Mouse (Mus musculus): ENCODE results near the gene Ccm2.

Ccm2 gene

DNA sequence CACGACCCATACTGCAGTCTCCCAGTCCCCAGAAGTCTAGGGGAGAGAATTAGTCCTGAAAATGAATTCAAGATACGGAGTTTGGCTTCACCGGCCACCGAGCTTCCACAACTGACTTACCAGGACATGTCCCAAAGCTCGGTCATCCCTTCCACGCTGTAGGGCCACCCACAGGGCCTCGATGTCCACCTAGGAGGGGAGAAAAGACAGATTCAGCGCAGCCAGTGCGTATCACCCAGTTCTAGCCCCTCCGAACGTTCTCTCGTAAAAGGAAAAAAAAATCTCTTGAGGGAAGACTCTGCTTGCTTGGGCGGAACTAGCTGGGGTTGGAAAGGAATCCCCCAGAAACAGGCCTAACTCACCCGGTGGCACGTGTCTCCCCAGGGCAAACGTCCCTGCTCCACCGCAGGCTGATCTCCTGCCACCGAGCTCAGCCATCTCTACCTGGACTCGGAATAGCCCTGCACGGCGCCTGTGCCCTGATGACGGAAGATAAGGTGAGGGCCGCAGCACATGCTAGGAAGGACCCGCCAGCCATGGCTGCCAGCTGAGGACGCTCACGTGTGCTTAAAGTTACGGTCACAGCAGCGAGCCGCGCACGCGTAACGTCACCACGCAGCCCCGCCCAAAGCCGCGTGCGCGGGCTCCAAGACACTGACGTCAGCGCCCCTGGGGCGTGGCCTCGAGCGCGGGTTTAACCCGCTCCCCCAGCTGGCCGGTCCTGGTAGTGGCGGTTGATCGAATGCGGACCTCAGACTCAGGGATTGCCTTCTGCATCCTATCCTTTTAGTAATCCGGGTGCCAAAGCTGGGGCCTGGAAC lies 18.3 kb upstream of the Ccm2 start:
- peak; percentile 92 for ATAC-seq (ENCODE audit: insufficient number of reproducible peaks, low FRiP score, low TSS enrichment)

- no peak for ATAC-seq (ENCODE audit: insufficient number of reproducible peaks, low FRiP score, low TSS enrichment)
Measured at GRCm38 (mm10) chr11:6529961-6530360, 16.7 kb upstream of the Ccm2 start.

- ATAC-seq (ENCODE audit: insufficient number of reproducible peaks, low FRiP score, low TSS enrichment), result no peak
Measured at GRCm38 (mm10) chr11:6530746-6531145, 15.9 kb upstream of the Ccm2 start.

- no peak for ATAC-seq (ENCODE audit: insufficient number of reproducible peaks, low FRiP score, low TSS enrichment)
Measured at GRCm38 (mm10) chr11:6544683-6545082, 2.0 kb upstream of the Ccm2 start.

- ATAC-seq (ENCODE audit: insufficient number of reproducible peaks, low FRiP score, low TSS enrichment), result no peak
Measured at GRCm38 (mm10) chr11:6545186-6545856, 1.4 kb upstream of the Ccm2 start.

DNA sequence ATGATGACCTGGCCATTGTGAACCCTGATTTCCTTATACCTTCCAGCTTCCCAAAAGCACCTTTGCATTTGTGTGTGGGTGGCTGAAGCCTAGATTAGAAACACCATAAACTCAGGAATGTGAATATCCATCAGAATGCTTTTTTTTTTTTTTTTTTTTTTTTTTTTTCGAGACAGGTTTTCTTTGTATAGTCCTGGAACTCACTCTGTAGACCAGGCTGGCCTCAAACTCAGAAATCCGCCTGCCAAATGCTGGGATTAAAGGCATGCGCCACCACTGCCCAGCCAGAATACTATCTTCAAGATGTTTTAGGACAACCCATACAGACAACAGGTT lies 862 bp upstream of the Ccm2 start:
- no peak for ATAC-seq (ENCODE audit: insufficient number of reproducible peaks, low FRiP score, low TSS enrichment)

DNA sequence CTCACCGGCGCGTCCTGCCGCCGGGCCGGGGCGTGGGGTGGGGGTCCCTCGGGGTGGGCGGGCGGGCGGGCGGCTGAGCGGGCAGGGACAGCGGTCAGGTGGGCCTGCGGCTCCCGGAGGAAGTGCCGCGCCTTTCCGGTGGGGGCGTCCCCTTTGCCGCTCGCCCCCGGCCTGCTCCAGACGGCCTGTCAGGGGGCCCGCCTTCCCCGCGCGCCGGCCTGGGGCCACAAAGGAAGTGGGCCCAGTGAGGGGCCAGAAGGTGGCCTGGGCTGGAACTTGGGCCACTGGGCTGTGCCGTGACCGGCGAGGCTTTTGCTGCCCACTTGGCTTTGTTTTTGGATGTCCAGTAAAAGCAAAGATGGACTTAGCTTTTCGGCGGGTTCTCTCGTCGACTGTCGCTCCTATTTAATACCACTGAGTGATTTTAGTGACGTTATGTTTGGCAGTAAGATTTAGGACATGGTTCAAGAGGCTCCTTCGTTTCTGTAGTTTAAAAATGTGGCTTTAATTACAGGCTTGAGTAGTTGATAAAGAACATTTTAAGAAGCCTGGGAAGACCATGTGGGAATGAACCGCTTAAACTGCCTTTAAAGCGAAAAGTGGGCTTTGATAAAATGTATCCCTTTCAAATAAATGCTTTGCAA lies 472 bp downstream of the Ccm2 start:
- ATAC-seq (ENCODE audit: insufficient number of reproducible peaks, low FRiP score, low TSS enrichment), result 0 out of 2 replicates have a peak, but pooled peaks have one; percentile 22

DNA sequence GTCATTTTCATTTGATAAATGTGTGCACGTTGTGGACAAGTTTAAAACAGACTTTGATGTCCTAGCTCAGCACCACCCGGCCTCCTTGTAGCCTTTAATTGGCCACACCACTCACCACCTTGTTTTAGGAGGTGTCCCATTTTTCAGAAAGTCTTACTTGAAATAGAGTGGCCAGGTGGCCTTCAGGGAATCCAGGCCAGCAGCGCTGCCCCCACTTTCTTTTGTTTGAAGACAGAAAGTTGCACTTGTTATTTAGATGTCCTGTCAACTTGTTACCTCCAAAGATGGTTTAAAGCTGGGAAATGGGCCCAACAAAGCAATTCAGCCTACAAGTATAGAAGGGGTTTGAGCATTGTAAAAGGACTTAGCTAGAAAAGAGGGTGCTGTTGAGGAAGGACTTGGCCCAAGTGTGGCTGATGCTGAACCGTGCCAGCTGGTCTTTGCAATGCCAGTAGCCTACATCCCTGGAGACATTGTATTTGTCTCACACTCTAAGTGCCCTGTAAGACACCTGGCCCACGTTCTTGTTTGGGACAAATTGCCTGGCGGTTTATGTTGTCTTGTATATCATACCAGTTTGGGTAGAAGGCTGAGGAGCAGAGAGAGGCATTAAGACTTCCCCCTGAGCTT lies 1.1 kb downstream of the Ccm2 start:
- no peak for ATAC-seq (ENCODE audit: insufficient number of reproducible peaks, low FRiP score, low TSS enrichment)

GRCm38 (mm10) chr11:6549770-6550169 lies 3.1 kb downstream of the Ccm2 start:
- ATAC-seq (ENCODE audit: insufficient number of reproducible peaks, low FRiP score, low TSS enrichment), result no peak

GRCm38 (mm10) chr11:6550201-6550600 lies 3.5 kb downstream of the Ccm2 start:
- no peak for ATAC-seq (ENCODE audit: insufficient number of reproducible peaks, low FRiP score, low TSS enrichment)

DNA sequence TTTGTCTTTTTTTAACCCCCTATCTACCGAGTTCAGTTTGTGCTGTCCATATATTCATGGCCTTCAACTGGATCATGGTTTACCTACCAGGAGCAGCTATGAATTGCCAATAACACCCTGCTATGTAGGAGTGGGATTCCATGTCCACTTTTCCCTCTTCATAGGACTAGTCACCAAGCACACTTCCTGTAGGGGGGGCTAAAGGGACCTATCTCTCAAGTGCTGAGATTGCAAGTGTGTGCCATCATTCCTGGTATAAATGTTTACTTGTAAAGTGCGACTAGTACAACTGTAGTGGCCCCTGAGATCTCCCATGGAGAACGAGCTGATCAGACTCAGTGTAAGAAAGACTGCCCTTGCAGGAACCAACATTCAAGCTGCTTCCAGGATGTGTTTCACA lies 11.5 kb downstream of the Ccm2 start:
- no peak for ATAC-seq (ENCODE audit: insufficient number of reproducible peaks, low FRiP score, low TSS enrichment)

DNA sequence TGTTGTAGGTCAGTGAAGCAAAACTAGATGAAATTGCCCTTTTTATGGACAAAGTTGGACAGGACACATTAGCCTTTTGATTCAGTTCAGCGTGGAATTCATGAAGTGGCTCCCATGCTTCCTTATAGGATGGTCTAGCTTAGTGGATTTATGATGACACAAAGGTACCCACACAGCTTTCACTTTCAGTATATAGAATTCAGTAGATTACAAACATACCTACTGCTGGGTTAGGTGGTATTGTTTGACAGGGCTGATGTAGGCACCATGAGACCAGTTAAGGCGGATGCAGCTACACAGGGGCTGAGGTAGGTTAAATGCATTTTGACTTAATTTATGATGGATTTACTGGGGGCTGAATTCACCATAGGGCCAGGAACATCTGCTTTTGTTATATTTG lies 13.3 kb downstream of the Ccm2 start:
- no peak for ATAC-seq (ENCODE audit: insufficient number of reproducible peaks, low FRiP score, low TSS enrichment)

DNA sequence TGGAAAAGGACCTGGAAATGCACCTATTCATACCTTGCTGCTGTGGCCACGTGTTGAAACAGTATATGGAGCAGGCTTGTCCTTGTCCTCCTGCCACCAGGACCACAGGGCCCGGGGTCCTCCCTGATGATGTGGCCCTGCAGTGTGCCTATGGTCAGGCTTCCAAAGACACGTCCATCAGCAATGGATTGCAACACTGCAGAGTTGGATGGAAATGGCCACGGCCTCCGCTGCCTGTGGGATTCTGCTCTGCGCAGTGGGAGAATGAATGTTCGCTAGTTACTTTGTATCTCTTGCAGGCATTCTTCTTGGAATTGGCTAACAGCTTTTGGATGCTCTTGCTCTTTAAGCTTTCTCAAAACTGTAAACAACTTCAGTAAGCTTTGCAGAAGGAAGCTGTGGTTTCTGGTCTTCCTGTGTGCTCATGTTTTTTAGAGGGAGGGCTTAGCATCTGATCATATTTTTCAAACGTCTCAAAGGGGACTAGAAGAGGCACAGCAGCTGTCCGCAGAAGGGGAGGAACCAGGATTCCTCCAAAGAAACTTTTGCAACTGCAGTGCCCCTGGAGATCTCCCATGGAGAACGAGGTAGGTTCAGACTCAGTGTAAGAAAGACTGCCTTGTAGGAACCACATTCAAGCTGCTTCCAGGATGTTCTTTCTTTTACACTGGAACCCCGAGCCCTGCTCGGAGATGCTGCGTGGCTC lies 14.1 kb downstream of the Ccm2 start:
- no peak for ATAC-seq (ENCODE audit: insufficient number of reproducible peaks, low FRiP score, low TSS enrichment)

DNA sequence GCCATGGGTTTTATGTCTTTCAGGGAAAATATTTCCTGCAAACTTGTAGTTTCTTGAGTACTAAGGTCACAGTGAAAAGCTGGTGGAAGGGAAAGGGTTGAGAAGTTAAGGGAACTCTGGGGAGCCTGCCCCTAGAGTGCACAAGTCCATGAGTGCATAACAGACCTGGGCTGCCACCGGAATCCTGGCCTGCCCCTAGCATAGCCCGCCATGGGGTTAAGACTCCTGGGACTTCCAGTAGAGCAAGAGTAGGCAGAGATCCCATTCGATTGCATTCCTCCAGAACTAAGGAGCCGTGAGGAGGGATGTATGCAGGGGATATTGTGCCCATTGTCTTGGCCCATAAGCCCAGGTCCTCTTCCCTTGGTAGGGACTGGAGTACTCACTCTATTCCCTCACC lies 14.8 kb downstream of the Ccm2 start:
- ATAC-seq (ENCODE audit: insufficient number of reproducible peaks, low FRiP score, low TSS enrichment), result no peak

GRCm38 (mm10) chr11:6562359-6562758 lies 15.7 kb downstream of the Ccm2 start:
- no peak for ATAC-seq (ENCODE audit: insufficient number of reproducible peaks, low FRiP score, low TSS enrichment)

- no peak for ATAC-seq (ENCODE audit: insufficient number of reproducible peaks, low FRiP score, low TSS enrichment)
Measured at GRCm38 (mm10) chr11:6563201-6563600, 16.5 kb downstream of the Ccm2 start.

GRCm38 (mm10) chr11:6566496-6566895 lies 19.8 kb downstream of the Ccm2 start:
- ATAC-seq (ENCODE audit: insufficient number of reproducible peaks, low FRiP score, low TSS enrichment), result no peak

- no peak for ATAC-seq (ENCODE audit: insufficient number of reproducible peaks, low FRiP score, low TSS enrichment)
Measured at GRCm38 (mm10) chr11:6567951-6568350, 21.3 kb downstream of the Ccm2 start.

DNA sequence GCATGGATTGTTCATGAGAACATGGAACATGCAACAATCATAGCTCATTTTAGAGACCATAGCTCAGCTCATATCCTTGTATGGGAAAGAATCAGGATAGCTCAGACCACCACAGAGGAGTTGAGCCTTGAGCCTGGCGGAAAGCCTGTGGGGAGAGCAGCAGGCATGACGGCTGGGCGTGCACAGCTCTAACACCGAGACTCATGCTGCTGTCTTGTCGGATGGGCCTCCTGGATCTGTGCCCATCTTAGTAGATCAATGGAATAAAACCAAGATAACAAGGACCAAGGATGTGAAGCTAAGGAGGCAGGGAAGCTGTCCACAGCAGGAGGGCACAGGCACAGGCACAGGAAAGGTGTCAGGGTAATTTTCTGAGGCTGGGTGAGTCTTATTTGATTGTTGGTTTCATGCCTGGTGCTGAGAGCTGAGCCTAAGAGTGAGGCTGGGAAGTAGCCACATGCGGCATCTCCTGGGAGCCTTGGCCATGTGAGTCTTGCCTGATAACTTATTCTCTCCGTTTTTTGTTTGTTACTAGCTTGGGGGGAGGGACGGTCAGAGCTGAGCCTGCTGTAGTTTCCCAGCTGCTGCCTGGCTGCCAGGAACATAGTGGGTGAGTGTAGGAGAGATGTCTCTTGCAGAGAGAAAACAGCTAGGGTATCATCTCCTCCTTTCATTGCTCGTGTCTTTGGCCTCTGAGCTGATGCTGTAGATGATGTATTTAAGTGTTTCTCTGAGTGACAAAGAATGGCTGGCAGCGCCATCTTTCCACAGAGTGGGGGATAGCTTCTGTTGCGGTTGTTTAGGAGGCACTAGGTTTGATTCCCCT lies 22.1 kb downstream of the Ccm2 start:
- ATAC-seq (ENCODE audit: insufficient number of reproducible peaks, low FRiP score, low TSS enrichment), result no peak

- ATAC-seq (ENCODE audit: insufficient number of reproducible peaks, low FRiP score, low TSS enrichment), result no peak
Measured at GRCm38 (mm10) chr11:6569410-6569777, 22.7 kb downstream of the Ccm2 start.
